Mouse (Mus musculus) G1E-ER4 (cell line): ENCODE results near the gene Mfsd12. TPM values are rescaled to one million over a fixed set of nuclear protein-coding genes. Genes with fewer than 3 reads are reported as not detected.

Source experiments
- GATA1 ChIP-seq: IDR thresholded peaks from one replicate; pipeline ENCODE4 v1.8.0; 2012; ENCODE audit warnings: low read length, inconsistent platforms
- polyA plus RNA-seq: library from polyadenylated mRNA; stranded (reverse); fragments of >175 nt; gene quantifications from 2 replicates; pipeline ENCODE4 v1.2.3, GENCODE M21; 2012

Gene Mfsd12
- polyA plus RNA-seq, 1 experiment, result 39.2 TPM

DNA sequence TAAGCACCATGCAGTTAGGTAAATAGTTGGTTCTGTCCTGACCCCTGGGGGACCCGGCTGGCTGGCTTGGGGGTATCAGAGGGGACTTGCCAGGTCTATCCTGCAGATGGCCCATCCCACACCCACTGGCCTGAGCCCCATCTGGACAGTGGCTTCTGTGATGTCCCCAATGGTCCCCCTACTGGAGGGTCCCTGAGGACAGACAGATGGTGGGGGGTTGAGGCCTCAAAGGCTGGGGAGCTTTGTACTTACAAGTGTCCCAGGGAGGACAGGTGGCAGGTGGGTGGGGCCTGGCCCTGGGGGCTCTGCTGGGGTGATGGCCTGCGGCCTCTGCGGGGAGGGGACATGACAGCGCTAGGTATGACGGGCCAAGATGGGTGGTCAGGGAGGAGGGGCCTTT lies 42.0 kb downstream of the Mfsd12 start:
- TF ChIP-seq GATA1, result no peak

GRCm38 (mm10) chr10:81399798-81400308 lies 42.6 kb downstream of the Mfsd12 start:
- TF ChIP-seq GATA1, result no peak

GRCm38 (mm10) chr10:81400371-81401204 lies 43.3 kb downstream of the Mfsd12 start:
- no peak for TF ChIP-seq GATA1

- no peak for TF ChIP-seq GATA1
These were observed 43.9 kb downstream of the Mfsd12 start for GRCm38 (mm10) chr10:81401205-81401520.

GRCm38 (mm10) chr10:81401521-81402226 lies 44.4 kb downstream of the Mfsd12 start:
- TF ChIP-seq GATA1, result no peak

DNA sequence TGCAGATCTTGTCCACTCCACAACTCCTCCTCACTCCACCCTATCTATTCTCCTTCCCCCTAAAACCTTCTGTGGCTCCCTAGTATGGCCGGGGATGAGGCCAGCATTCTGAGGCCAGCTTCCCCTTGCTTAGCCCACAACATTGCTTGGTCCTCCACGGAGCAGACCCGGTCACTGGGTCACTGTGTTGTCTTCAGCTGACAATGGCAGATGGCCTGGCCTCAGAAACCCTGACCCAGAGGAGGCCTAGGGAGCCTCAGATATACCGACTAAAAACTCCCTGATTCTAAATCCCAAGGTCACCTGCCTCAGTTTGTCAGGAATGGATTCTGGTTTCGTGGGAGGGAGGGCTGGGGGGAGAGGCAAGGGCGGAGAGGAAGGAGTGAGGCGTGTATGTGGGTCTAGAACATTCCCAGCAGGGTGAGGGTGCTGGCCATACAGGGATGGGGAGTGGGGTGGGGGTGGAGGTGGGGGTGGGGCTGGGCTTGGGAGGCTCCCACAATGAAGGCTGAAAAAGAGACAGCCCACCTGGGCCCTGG lies 45.0 kb downstream of the Mfsd12 start:
- no peak for TF ChIP-seq GATA1

GRCm38 (mm10) chr10:81403511-81403910 lies 46.2 kb downstream of the Mfsd12 start:
- TF ChIP-seq GATA1, result no peak

DNA sequence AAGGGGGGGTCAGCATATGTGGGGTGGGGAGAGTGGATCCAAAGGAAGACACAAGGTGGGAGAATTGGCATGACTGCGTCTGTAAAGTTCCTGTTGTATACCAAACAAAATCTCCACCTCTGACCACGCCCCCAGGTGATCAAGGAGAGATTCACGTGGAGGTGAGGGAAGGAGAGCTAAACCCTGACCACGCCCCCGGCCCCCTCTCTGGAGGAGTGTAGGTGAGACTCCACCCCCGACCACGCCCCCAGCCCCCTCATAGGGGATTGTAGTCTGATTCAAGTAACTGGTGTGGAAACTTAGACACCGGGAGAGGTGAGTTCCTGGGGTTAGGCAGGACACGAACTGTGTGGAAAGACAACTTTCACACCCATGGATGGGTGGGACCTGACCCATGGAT lies 46.8 kb downstream of the Mfsd12 start:
- no peak for TF ChIP-seq GATA1

GRCm38 (mm10) chr10:81404720-81405119 lies 47.4 kb downstream of the Mfsd12 start:
- no peak for TF ChIP-seq GATA1

GRCm38 (mm10) chr10:81405588-81406201 lies 48.4 kb downstream of the Mfsd12 start:
- TF ChIP-seq GATA1, result no peak

GRCm38 (mm10) chr10:81406504-81407440 lies 49.5 kb downstream of the Mfsd12 start:
- TF ChIP-seq GATA1, result no peak

DNA sequence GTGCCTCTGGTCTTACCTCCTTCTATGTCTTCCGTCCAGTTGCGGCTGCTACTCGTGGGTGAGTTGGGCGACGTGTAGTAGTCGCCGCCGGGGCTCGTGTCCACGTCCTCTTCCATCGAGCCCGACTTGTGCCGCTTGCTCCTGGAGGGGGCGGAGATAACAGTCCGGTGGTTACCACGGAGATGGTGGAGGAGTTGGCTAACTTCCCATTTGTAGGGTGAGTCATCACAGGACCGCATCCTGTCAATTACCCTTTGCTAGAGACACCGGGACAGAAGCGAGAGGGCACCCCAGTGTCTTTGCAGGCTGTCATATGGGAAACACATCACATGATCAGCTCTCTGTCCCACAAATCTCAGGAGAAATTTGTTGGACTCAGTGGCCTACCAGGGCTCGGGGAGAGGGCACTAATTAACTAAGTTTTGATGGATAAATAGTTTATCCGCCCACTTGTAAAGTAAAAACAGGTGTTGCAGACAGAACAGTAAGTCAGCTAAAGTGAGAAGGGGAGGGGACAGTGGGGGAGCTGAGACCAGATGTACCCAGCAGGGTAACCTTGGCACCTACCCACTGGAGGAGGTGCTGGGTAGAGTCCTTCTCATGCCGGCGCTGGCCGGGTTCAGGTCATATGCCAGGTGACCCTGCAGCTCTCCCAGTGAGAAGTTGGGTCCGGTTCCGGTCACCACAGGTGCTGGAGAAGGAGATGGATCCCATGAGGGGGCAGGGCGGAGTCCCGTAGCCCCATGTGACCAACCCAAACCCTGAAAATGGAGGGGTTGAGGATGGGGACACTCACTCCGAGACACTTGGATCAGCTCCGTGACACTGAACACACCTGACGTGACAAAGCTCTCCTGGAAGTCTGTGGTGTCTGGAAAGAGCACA lies 50.5 kb downstream of the Mfsd12 start:
- no peak for TF ChIP-seq GATA1

GRCm38 (mm10) chr10:81408424-81408729 lies 51.1 kb downstream of the Mfsd12 start:
- no peak for TF ChIP-seq GATA1

DNA sequence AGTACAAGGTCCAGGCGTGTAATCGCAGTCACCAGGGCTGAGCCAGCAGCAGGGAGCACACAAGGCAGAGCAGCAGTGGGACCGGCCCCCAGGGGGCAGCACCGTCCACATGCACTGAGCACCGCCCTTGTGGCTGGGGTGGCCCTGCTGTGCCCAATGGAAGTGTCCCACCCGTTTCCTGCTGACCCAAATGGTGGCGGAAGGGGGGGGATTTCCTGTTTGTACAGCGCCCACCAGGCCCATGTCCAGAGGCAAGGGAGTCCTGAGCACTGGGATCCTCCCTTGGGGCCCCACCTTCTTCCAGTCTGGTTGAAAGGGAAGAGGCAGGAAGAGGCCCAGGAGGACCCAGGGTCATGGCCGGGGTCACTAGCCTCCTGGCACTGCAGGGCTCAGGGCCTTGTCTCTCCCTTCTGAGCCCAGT lies 51.6 kb downstream of the Mfsd12 start:
- TF ChIP-seq GATA1, result no peak
